In the genomic region with DNA sequence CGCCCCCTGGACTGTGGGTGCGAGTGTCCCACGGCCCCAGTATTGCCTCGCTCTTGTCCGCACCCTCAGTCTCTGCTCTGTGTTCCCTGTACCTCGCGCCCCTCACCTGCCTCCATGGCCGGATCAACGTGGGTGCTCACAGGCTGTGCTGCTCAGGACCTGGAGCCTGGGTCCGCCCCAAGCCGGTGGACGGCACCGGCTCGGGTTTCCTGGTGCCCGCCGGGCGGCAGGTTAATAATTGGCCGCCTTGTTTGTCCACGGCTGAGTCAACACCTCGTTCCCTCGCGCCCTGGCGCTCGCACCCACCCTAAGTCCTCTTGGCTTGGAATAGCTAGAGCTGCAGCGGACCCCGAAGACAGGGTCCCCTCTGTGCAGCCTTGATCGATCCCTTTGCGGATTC, we compare ENCODE assay signal across 8 mouse cellular contexts. TPM values are rescaled to one million over a fixed set of nuclear protein-coding genes. Genes with fewer than 3 reads are reported as not detected.
A peak's percentile ranks its signal among the peaks of the same experiment; 100 is the strongest.
DNase-seq lines count a peak whose midpoint lies in the region; ATAC-seq lines count a peak whose summit lies in the region.
"Had no signal": no experiment of that assay in that cellular context is flagged by ENCODE, and none has a peak within 500 bp of the region (broad histone marks: within the 10 kb centered on the region; RNA-seq: fewer than 3 reads in every experiment).

A gene (minus strand): TSS at position 189 of the 400 bp plus-strand sequence.

- H3K4me1 ChIP-seq in embryonic facial prominence, embryonic 11.5 days (ENCODE audit: control insufficient read depth, insufficient read depth, low read length), result peaks cover 5% of the 10 kb centered on the region
- H3K4me1 ChIP-seq in hindbrain, embryonic 10.5 days (replicated peaks), result peaks cover 25% of the 10 kb centered on the region
- peaks cover 8% of the 10 kb centered on the region; the same call in 1 of the 2 replicates for H3K4me1 ChIP-seq in limb, embryonic 11.5 days (ENCODE audit: control insufficient read depth, insufficient read depth, low read length)
- H3K4me1 ChIP-seq in midbrain, embryonic 12.5 days, result peaks cover 19% of the 10 kb centered on the region

- peaks cover 36% of the 10 kb centered on the region for H3K27me3 ChIP-seq in embryonic facial prominence, embryonic 11.5 days (ENCODE audit: control insufficient read depth, insufficient read depth, low read length)
- H3K27me3 ChIP-seq in hindbrain, embryonic 10.5 days (ENCODE audit: insufficient read depth, poor library complexity, severe bottlenecking), result peaks cover 71% of the 10 kb centered on the region
- H3K27me3 ChIP-seq in limb, embryonic 11.5 days (ENCODE audit: control insufficient read depth, insufficient read depth, low read length), result peaks cover 56% of the 10 kb centered on the region
- H3K27me3 ChIP-seq in midbrain, embryonic 12.5 days, result peaks cover 65% of the 10 kb centered on the region

- no peaks in the 10 kb centered on the region for H3K9me3 ChIP-seq in embryonic facial prominence, embryonic 11.5 days (replicated peaks; ENCODE audit: control insufficient read depth, low read length)
- 0 out of 2 replicates have a peak, but pooled peaks cover 4% of the 10 kb centered on the region for H3K9me3 ChIP-seq in hindbrain, embryonic 10.5 days
- no peaks in the 10 kb centered on the region for H3K9me3 ChIP-seq in limb, embryonic 11.5 days (ENCODE audit: control insufficient read depth, low read length)
- H3K9me3 ChIP-seq in midbrain, embryonic 12.5 days, result no peaks in the 10 kb centered on the region

- DNase-seq in embryonic facial prominence, embryonic 11.5 days (ENCODE audit: low spot score), result no peak
- no peak for DNase-seq in hindbrain, embryonic 10.5 days (ENCODE audit: low spot score)
- DNase-seq in limb, embryonic 11.5 days (ENCODE audit: low spot score), result no peak
- DNase-seq in cerebellum, adult 11-12 months, result no peak
- no peak for DNase-seq in spleen, postnatal 36 days (ENCODE audit: low spot score in 2 of 2)
- no peak for DNase-seq in urinary bladder, postnatal 25 days (ENCODE audit: low spot score)

- peak within 1 kb of the TSS; percentile 6; the same call in 1 of the 2 replicates for H3K9ac ChIP-seq in embryonic facial prominence, embryonic 11.5 days (replicated peaks; ENCODE audit: low read length)
- H3K9ac ChIP-seq in limb, embryonic 11.5 days (ENCODE audit: low read length), result no peak within 1 kb of the TSS
- H3K9ac ChIP-seq in midbrain, embryonic 12.5 days (replicated peaks), result no peak within 1 kb of the TSS

- H3K36me3 ChIP-seq in embryonic facial prominence, embryonic 11.5 days (replicated peaks; ENCODE audit: control insufficient read depth, insufficient read depth, low read depth, low read length), result no peaks in the 10 kb centered on the region
- no peaks in the 10 kb centered on the region for H3K36me3 ChIP-seq in hindbrain, embryonic 10.5 days
- H3K36me3 ChIP-seq in limb, embryonic 11.5 days (ENCODE audit: control insufficient read depth, insufficient read depth, low read length), result no peaks in the 10 kb centered on the region
- H3K36me3 ChIP-seq in midbrain, embryonic 12.5 days, result no peaks in the 10 kb centered on the region

- 5% methylated on average over 28 of the region's 28 CpGs for WGBS in embryonic facial prominence, embryonic 11.5 days
- 8% methylated on average over 28 of the region's 28 CpGs for WGBS in hindbrain, embryonic 10.5 days
- WGBS in limb, embryonic 11.5 days, result 7% methylated on average over 28 of the region's 28 CpGs
- WGBS in midbrain, embryonic 12.5 days, result 5% methylated on average over 28 of the region's 28 CpGs

- ATAC-seq in embryonic facial prominence, embryonic 11.5 days (replicated peaks; ENCODE audit: insufficient number of reproducible peaks, low FRiP score, low TSS enrichment, low read depth), result no peak
- no peak for ATAC-seq in limb, embryonic 11.5 days (ENCODE audit: insufficient number of reproducible peaks, low FRiP score, low TSS enrichment, low read depth)
- no peak for ATAC-seq in midbrain, embryonic 12.5 days (ENCODE audit: low FRiP score, low read depth)

- H3K4me3 ChIP-seq in embryonic facial prominence, embryonic 11.5 days (ENCODE audit: low read depth, low read length), result peak within 1 kb of the TSS; percentile 6; the same call in 1 of the 2 replicates
- H3K4me3 ChIP-seq in hindbrain, embryonic 10.5 days, result peak within 1 kb of the TSS; percentile 37
- peak within 1 kb of the TSS; percentile 10; the same call in 1 of the 2 replicates for H3K4me3 ChIP-seq in limb, embryonic 11.5 days (ENCODE audit: low read depth, low read length)
- peak within 1 kb of the TSS; percentile 19; the same call in 1 of the 2 replicates for H3K4me3 ChIP-seq in midbrain, embryonic 12.5 days

- peak within 1 kb of the TSS; percentile 33 for H3K4me2 ChIP-seq in embryonic facial prominence, embryonic 11.5 days (ENCODE audit: low read depth, low read length)
- peak within 1 kb of the TSS; percentile 31 for H3K4me2 ChIP-seq in limb, embryonic 11.5 days (ENCODE audit: low read depth, severe bottlenecking)
- H3K4me2 ChIP-seq in midbrain, embryonic 12.5 days (replicated peaks), result peak within 1 kb of the TSS; percentile 36

- H3K27ac ChIP-seq in embryonic facial prominence, embryonic 11.5 days (replicated peaks; ENCODE audit: low read depth, low read length), result no peak within 1 kb of the TSS
- peak within 1 kb of the TSS; percentile 17; the same call in 1 of the 2 replicates for H3K27ac ChIP-seq in hindbrain, embryonic 10.5 days
- no peak within 1 kb of the TSS for H3K27ac ChIP-seq in limb, embryonic 11.5 days (replicated peaks; ENCODE audit: low read depth, low read length)
- no peak within 1 kb of the TSS for H3K27ac ChIP-seq in midbrain, embryonic 12.5 days (replicated peaks)
- H3K27ac ChIP-seq: macrophage had no signal

RNA-seq across cellular contexts. Expression of the gene that starts here (rescaled TPM):
- polyA plus RNA-seq in embryonic facial prominence, embryonic 11.5 days (2014; fragmentation: Nextera tagmentation; extraction: Ambion mirVana), result 0.25 TPM in 1 of 2 replicates, not detected in the other
- 0.30 TPM in 1 of 2 replicates, not detected in the other for polyA plus RNA-seq in hindbrain, embryonic 10.5 days (2016; fragmentation: Nextera tagmentation; extraction: Ambion mirVana)
- polyA plus RNA-seq in limb, embryonic 11.5 days (2014; fragmentation: Nextera tagmentation; extraction: Ambion mirVana), result not detected in 2 replicates
- polyA plus RNA-seq in midbrain, embryonic 12.5 days (2016; fragmentation: Nextera tagmentation; extraction: Ambion mirVana), result not detected in 2 replicates
- polyA plus RNA-seq: macrophage had no signal
